Mouse (Mus musculus) heart, embryonic 14.5 days (tissue): ENCODE results near the gene Rhox12. TPM values are rescaled to one million over a fixed set of nuclear protein-coding genes. Genes with fewer than 3 reads are reported as not detected.

Experiments
- ATAC-seq: fragments of 200-750 bp; cut with Nextera tagmentation; 2 replicates; pipeline ENCODE4 v1.8.0; 2017; ENCODE audit warnings: low read depth, moderate TSS enrichment; ENCODE audit not compliant: insufficient number of reproducible peaks, insufficient read depth, low FRiP score
- H3K27ac ChIP-seq, 2 experiments: fragments of 200-500 bp in 1 of 2; fragments of 300-500 bp in 1 of 2; sonication (generic) in 1 of 2; replicated peaks in 1 of 2; 2 replicates each; pipeline ENCODE4 v1.5.1; 2012 to 2014; ENCODE audit warnings: low read depth in 2 of 2, low read length in 2 of 2, control low read depth in 1 of 2, mild to moderate bottlenecking in 1 of 2, mixed read lengths in 1 of 2; ENCODE audit not compliant: control insufficient read depth in 1 of 2, insufficient read depth in 1 of 2
- H3K27me3 ChIP-seq: fragments of 300-500 bp; sonication (generic); 2 replicates; pipeline ENCODE4 v1.6.1; 2014; ENCODE audit warnings: mild to moderate bottlenecking, low read length, control low read depth; ENCODE audit not compliant: control insufficient read depth, insufficient read depth
- H3K36me3 ChIP-seq: fragments of 300-500 bp; sonication (generic); 2 replicates; pipeline ENCODE4 v1.6.1; 2014; ENCODE audit warnings: mild to moderate bottlenecking, control low read depth, low read length, mixed read lengths; ENCODE audit not compliant: control insufficient read depth, insufficient read depth
- H3K4me1 ChIP-seq, 2 experiments: fragments of 200-500 bp in 1 of 2; fragments of 300-500 bp in 1 of 2; sonication (generic) in 1 of 2; 2 replicates each; pipeline ENCODE4 v1.6.1; 2012 to 2014; ENCODE audit warnings: low read length in 2 of 2, control low read depth in 1 of 2, mixed read lengths in 1 of 2; ENCODE audit not compliant: control insufficient read depth in 2 of 2, insufficient read depth in 2 of 2
- H3K4me2 ChIP-seq: fragments of 300-500 bp; sonication (generic); 2 replicates; pipeline ENCODE4 v1.6.1; 2014; ENCODE audit warnings: mild to moderate bottlenecking, low read length
- H3K4me3 ChIP-seq, 2 experiments: fragments of 200-500 bp in 1 of 2; fragments of 300-500 bp in 1 of 2; sonication (generic) in 1 of 2; 2 replicates each; pipeline ENCODE4 v1.5.1; 2012 to 2014; ENCODE audit warnings: low read length in 2 of 2, mild to moderate bottlenecking in 2 of 2, control low read depth in 1 of 2, low read depth in 1 of 2, moderate library complexity in 1 of 2; ENCODE audit not compliant: control insufficient read depth in 1 of 2, insufficient read depth in 1 of 2
- H3K9ac ChIP-seq: fragments of 300-500 bp; sonication (generic); 2 replicates; pipeline ENCODE4 v1.6.1; 2014; ENCODE audit warnings: mild to moderate bottlenecking, low read length
- H3K9me3 ChIP-seq: fragments of 300-500 bp; sonication (generic); 2 replicates; pipeline ENCODE4 v1.6.1; 2016; ENCODE audit warnings: low read length, control low read depth; ENCODE audit not compliant: control insufficient read depth
- WGBS: fragments of 180-500 bp; shearing (Covaris S2); extraction: QIAGEN DNeasy Blood & Tissue Kit; methylation state at CpG from one replicate; pipeline ENCODE4 v1.1.7; 2014; 5-methylcytosine and 5-hydroxymethylcytosine counted together
- polyA plus RNA-seq: library from polyadenylated mRNA; unstranded; fragments of >200 nt; fragmentation: Nextera tagmentation; extraction: Ambion mirVana; gene quantifications from 2 replicates; pipeline ENCODE4 v1.2.1, GENCODE M21; 2014

Gene Rhox12
- not detected in 2 replicates for polyA plus RNA-seq

DNA sequence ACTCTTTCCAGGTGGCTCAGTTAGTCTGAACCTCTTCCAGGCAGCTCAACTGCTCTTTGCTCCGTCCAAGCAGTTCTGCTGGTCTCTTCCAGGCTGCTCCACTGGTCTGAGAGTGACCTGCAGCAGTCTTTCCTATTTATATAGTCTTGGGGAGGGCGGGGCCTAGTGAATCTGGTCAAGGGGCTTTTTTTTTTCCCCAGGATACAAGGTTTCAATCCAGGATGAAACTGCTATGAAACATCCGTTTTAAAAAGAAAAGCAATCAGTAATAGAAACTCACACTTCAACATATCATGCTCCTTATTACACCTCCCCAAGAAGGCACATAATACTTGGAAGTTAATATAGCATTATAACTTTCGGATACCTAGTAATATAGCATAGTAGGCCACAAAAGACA is at the start of gene Rhox12:
Rhox12 (minus strand) TSS at position 101 of the 400 bp plus-strand sequence.
- WGBS: 65% methylated on average over 4 of the region's 4 CpGs
- Histone ChIP-seq H3K27me3 (no peaks in the 10 kb centered on the region), H3K9me3 (no peaks in the 10 kb centered on the region), H3K27ac (no peak within 1 kb of the TSS), H3K4me1 (no peaks in the 10 kb centered on the region), H3K4me3 (no peak within 1 kb of the TSS), H3K9ac (no peak within 1 kb of the TSS), H3K4me2 (no peak within 1 kb of the TSS), H3K36me3 (no peaks in the 10 kb centered on the region)
- no peak for ATAC-seq

DNA sequence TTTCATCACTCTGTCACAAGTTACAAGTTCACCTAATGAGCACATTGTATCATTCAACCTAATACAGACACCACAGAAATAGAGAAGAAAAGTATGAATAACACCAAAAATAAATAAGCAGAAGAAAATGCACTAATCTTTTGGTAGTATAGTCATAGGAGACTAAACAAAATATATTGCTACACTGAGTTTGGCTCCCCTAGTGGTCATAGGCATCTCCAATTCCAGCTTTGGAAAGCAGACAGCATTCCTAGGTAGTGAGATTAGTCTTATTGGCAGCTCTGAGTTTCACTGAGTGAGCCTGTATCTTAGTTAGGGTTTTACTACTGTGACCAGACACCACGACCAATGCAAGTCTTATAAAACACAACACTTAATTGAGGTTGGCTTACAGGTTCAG is 48.4 kb upstream of the Rhox12 start:
- Histone ChIP-seq H3K36me3 (no peaks in the 10 kb centered on the region), H3K27me3 (no peaks in the 10 kb centered on the region), H3K9me3 (no peaks in the 10 kb centered on the region), H3K27ac (no peak overlapping the region), H3K9ac (no peak overlapping the region), H3K4me2 (no peak overlapping the region), H3K4me1 (no peaks in the 10 kb centered on the region), H3K4me3 (no peak overlapping the region)
- no peak for ATAC-seq
- 48% methylated on average over 1 of the region's 1 CpGs for WGBS

DNA sequence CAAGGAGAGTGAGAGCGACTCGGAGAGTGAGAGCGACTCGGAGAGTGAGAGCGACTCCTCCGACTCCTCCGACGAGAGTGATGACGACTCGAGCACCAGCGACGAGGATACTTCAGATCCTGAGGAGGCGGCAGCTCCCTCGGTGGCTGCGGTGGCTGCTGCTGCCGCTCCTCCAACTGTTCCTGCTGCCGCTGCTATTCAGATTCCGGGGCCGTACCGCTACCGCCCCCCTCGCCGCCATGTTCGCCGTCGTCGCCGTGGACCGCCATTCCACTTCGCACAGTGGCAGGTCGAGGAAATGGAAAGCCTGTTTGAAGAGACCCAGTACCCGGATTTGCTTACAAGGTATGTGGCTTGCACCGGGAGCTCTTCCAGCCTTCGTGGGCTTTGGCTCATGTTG is 10.8 kb upstream of the Rhox12 start:
- H3K4me2 ChIP-seq: no peak overlapping the region
- WGBS: 85% methylated on average over 31 of the region's 34 CpGs
- no peak overlapping the region for H3K9ac ChIP-seq
- no peak for ATAC-seq
- no peaks in the 10 kb centered on the region for H3K27me3 ChIP-seq
- no peak overlapping the region for H3K4me3 ChIP-seq
- peaks cover 14% of the 10 kb centered on the region for H3K9me3 ChIP-seq
- no peaks in the 10 kb centered on the region for H3K36me3 ChIP-seq
- H3K27ac ChIP-seq: no peak overlapping the region
- H3K4me1 ChIP-seq: no peaks in the 10 kb centered on the region

DNA sequence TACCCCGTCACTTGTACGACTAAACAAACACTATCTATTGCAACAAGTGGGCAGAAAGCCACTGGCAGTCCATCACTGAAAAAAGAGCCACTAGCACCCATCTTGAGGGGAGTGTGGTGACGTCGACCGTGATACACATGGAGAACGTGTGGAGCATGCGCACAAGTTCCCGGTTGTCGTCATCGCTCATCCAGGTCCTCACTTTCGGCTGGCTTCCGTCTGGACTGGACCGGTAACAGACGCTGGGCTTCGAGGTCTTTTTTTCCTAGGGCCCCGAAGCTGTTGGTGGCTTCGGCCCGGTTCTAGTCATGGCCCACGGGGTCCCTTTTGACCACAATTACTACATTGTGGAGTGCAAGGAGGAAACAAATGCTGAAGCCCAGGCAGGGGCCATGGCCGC is 10.3 kb upstream of the Rhox12 start, which contains the start of gene Rhox13:
Rhox13 (plus strand) TSS at position 238 of the 400 bp plus-strand sequence.
- no peak within 1 kb of the TSS for H3K4me3 ChIP-seq
- H3K9ac ChIP-seq: no peak within 1 kb of the TSS
- WGBS: 90% methylated on average over 20 of the region's 20 CpGs
- H3K27me3 ChIP-seq: no peaks in the 10 kb centered on the region
- no peak for ATAC-seq
- H3K4me2 ChIP-seq: no peak within 1 kb of the TSS
- no peak within 1 kb of the TSS for H3K27ac ChIP-seq
- no peaks in the 10 kb centered on the region for H3K36me3 ChIP-seq
- H3K9me3 ChIP-seq: peaks cover 14% of the 10 kb centered on the region
- no peaks in the 10 kb centered on the region for H3K4me1 ChIP-seq

DNA sequence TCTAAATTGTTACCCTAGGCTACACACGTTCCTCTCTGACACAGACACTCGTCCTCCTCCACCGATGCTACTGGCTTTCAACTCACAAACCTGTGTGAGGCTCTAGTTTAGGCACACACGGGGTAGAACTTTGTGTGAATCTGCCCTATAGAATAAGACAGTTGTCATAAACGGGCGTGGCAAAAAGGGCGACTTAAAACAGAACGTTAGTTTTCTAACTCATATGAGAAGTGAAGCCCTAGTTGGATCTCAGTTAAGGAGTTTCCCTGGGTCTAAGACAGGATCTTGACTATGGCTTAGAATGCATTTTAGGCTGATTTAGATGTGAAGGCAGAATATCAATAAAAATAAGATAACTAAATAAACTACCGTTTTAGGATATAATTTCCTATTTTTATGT is 25.7 kb downstream of the Rhox12 start, which contains the start of gene Rhox11:
Rhox11 (minus strand) TSS at position 101 of the 400 bp plus-strand sequence.
- no peaks in the 10 kb centered on the region for H3K9me3 ChIP-seq
- no peak within 1 kb of the TSS for H3K4me3 ChIP-seq
- ATAC-seq: no peak
- no peak within 1 kb of the TSS for H3K9ac ChIP-seq
- H3K4me2 ChIP-seq: no peak within 1 kb of the TSS
- no peaks in the 10 kb centered on the region for H3K4me1 ChIP-seq
- no peaks in the 10 kb centered on the region for H3K36me3 ChIP-seq
- H3K27ac ChIP-seq: no peak within 1 kb of the TSS
- WGBS: 78% methylated on average over 9 of the region's 9 CpGs
- H3K27me3 ChIP-seq: no peaks in the 10 kb centered on the region

DNA sequence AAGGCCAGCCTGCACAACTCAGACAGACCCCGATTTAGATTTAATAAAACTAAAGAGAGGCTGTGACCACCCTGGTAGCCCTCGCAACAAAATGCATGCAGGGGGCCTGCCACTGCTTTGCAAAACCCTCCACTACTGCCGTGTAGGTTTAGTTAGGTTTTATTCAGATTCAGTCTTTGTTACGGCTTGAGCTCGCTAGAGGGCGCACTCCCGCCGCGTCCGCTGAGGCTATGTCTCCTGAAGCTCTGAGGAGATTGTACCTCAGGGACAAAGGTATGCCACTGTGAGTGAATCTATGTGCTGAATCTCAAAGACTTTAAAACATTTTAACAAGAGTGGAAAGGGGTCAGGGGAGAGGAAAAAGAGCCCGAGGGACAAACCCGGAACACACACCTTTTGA is 26.5 kb downstream of the Rhox12 start:
- Histone ChIP-seq H3K9me3 (no peaks in the 10 kb centered on the region), H3K4me2 (no peak overlapping the region), H3K4me1 (no peaks in the 10 kb centered on the region), H3K9ac (no peak overlapping the region), H3K4me3 (no peak overlapping the region), H3K36me3 (no peaks in the 10 kb centered on the region), H3K27me3 (no peaks in the 10 kb centered on the region), H3K27ac (no peak overlapping the region)
- no peak for ATAC-seq
- 19% methylated on average over 12 of the region's 12 CpGs for WGBS

DNA sequence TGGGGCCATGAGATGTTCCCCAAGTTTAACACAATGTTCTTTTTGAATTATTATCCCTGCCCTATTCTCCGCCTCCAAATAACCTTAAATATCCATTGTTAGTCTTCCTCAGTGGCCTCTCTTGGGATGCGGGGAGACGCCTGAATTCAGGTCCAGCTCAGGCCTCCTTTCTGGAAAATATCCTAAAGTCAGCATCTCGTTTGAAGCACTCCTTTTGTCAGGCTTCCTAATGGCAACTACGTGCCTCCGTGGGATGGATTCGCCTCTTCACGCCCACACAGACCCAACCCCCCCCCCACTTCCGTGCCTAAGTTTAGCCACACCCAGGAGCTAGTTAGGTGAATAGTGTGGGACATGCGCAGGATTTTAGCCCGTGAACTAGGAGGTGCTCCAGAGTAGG is 44.5 kb downstream of the Rhox12 start, which contains the start of gene Rhox10:
Rhox10 (plus strand) TSS at position 301 of the 400 bp plus-strand sequence.
- WGBS: 82% methylated on average over 11 of the region's 11 CpGs
- no peaks in the 10 kb centered on the region for H3K4me1 ChIP-seq
- no peaks in the 10 kb centered on the region for H3K9me3 ChIP-seq
- no peaks in the 10 kb centered on the region for H3K36me3 ChIP-seq
- no peak within 1 kb of the TSS for H3K9ac ChIP-seq
- H3K27ac ChIP-seq: no peak within 1 kb of the TSS
- no peak within 1 kb of the TSS for H3K4me2 ChIP-seq
- ATAC-seq: no peak
- H3K27me3 ChIP-seq: no peaks in the 10 kb centered on the region
- no peak within 1 kb of the TSS for H3K4me3 ChIP-seq

DNA sequence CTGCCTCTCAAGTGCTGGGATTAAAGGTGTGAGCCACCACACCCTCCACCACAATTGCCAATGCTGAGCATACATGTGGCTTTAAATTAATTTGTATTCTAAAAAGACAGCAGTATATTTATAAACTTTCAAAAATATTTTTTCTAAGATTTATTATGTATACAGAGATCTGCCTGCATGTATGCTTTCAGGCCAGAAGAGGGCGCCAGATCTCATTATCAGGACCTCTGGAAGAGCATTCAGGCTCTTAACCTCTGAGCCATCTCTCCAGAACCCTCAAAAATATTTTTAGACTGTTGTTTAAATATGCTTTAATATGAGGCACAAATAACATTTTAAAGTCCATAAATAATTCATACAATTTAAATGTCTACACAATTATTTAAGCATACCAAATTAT is 49.2 kb downstream of the Rhox12 start:
- Histone ChIP-seq H3K27me3 (no peaks in the 10 kb centered on the region), H3K4me2 (no peak overlapping the region), H3K36me3 (no peaks in the 10 kb centered on the region), H3K9ac (no peak overlapping the region), H3K27ac (no peak overlapping the region), H3K9me3 (no peaks in the 10 kb centered on the region), H3K4me1 (no peaks in the 10 kb centered on the region), H3K4me3 (no peak overlapping the region)
- no peak for ATAC-seq
- 3% methylated on average over 1 of the region's 1 CpGs for WGBS
